ENCODE assay signal across 12 mouse cellular contexts in the genomic region with DNA sequence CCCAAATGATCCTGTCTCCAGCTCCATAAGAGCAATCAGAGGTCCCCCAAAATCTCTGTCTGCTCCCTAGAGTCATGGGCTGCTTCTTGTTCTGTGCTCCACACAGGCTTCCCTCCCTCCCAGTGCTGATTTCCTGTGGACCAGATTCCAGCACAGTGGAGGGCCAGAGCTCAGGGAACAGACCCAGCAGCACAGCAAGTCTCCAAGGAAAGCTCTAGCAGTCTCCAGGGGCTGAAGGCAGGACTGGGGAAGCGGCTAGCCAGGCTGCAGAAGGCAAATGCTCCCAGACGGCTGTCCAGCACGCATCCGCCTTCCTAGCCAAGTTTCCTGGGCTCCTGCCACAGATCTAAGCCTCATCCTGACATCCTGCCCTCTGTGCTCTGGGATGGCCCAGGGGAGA. TPM values are rescaled to one million over a fixed set of nuclear protein-coding genes. Genes with fewer than 3 reads are reported as not detected.
A peak's percentile ranks its signal among the peaks of the same experiment; 100 is the strongest.
DNase-seq lines count a peak whose midpoint lies in the region; ATAC-seq and TF ChIP-seq lines count a peak whose summit lies in the region.
"Had no signal": no experiment of that assay in that cellular context is flagged by ENCODE, and none has a peak within 500 bp of the region (broad histone marks: within the 10 kb centered on the region; RNA-seq: fewer than 3 reads in every experiment).

No protein-coding gene starts in this region.

- H3K4me3 ChIP-seq in kidney, embryonic 15.5 days (replicated peaks) = no peak overlapping the region
- no peak overlapping the region for H3K4me3 ChIP-seq in cerebellum, adult 2 months (replicated peaks; ENCODE audit: insufficient read depth, low read depth, low read length)
- no peak overlapping the region for H3K4me3 ChIP-seq in forebrain, embryonic 13.5 days
- H3K4me3 ChIP-seq: erythroblast, embryonic 14.5 days; limb, embryonic 12.5 days; lung, embryonic 15.5 days had no signal

- H3K4me1 ChIP-seq in kidney, embryonic 15.5 days = peaks cover 31% of the 10 kb centered on the region
- H3K4me1 ChIP-seq in cerebellum, adult 2 months (ENCODE audit: control insufficient read depth, insufficient read depth, low read length) = peaks cover 80% of the 10 kb centered on the region
- H3K4me1 ChIP-seq in forebrain, embryonic 13.5 days = peaks cover 100% of the 10 kb centered on the region
- H3K4me1 ChIP-seq: lung, embryonic 15.5 days had no signal

- no peak overlapping the region for H3K27ac ChIP-seq in kidney, embryonic 15.5 days
- H3K27ac ChIP-seq in cerebellum, adult 2 months (ENCODE audit: insufficient read depth, low read length) = peak overlapping the region; percentile 63
- peak overlapping the region; percentile 100 for H3K27ac ChIP-seq in forebrain, embryonic 13.5 days
- H3K27ac ChIP-seq: limb, embryonic 12.5 days; lung, embryonic 15.5 days had no signal

- H3K4me2 ChIP-seq in kidney, embryonic 15.5 days = no peak overlapping the region
- peak overlapping the region; percentile 88 for H3K4me2 ChIP-seq in forebrain, embryonic 13.5 days
- H3K4me2 ChIP-seq: limb, embryonic 12.5 days; lung, embryonic 15.5 days had no signal

- TF ChIP-seq CTCF in cerebellum, adult 2 months (IDR thresholded peaks at IDR 0.05; ENCODE audit: borderline replicate concordance, insufficient read depth, low read depth, low read length) = no peak

- WGBS in kidney, embryonic 15.5 days = 34% methylated on average over 4 of the region's 4 CpGs
- 3% methylated on average over 4 of the region's 4 CpGs for WGBS in cerebellum, adult 2 months
- 51% methylated on average over 4 of the region's 4 CpGs for WGBS in forebrain, embryonic 13.5 days

- no peak for TF ChIP-seq POLR2A in cerebellum, adult 2 months (IDR thresholded peaks at IDR 0.05; ENCODE audit: borderline replicate concordance, insufficient read depth, low read length)

- H3K9ac ChIP-seq in kidney, embryonic 15.5 days = no peak overlapping the region
- H3K9ac ChIP-seq in forebrain, embryonic 13.5 days = peak overlapping the region; percentile 61
- H3K9ac ChIP-seq: limb, embryonic 12.5 days; lung, embryonic 15.5 days had no signal

- no peak for ATAC-seq in kidney, embryonic 15.5 days (replicated peaks; ENCODE audit: low FRiP score)
- no peak for ATAC-seq in forebrain, embryonic 13.5 days

- no peaks in the 10 kb centered on the region for H3K36me3 ChIP-seq in kidney, embryonic 15.5 days
- H3K36me3 ChIP-seq in forebrain, embryonic 13.5 days (ENCODE audit: poor library complexity, severe bottlenecking) = peaks cover 71% of the 10 kb centered on the region
- H3K36me3 ChIP-seq: limb, embryonic 12.5 days; lung, embryonic 15.5 days had no signal

- H3K27me3 ChIP-seq in kidney, embryonic 15.5 days = peaks cover 59% of the 10 kb centered on the region
- no peaks in the 10 kb centered on the region for H3K27me3 ChIP-seq in cerebellum, adult 2 months (ENCODE audit: control insufficient read depth, insufficient read depth, low read length)
- 0 out of 2 replicates have a peak, but pooled peaks cover 5% of the 10 kb centered on the region for H3K27me3 ChIP-seq in forebrain, embryonic 13.5 days

- H3K9me3 ChIP-seq in kidney, embryonic 15.5 days (replicated peaks) = no peaks in the 10 kb centered on the region
- no peaks in the 10 kb centered on the region for H3K9me3 ChIP-seq in forebrain, embryonic 13.5 days (replicated peaks)
- H3K9me3 ChIP-seq: limb, embryonic 12.5 days; lung, embryonic 15.5 days had no signal

- DNase-seq in kidney, adult 11 months = peak; percentile 27
- DNase-seq in cerebellum, adult 2 months = peak; percentile 72 to 82
- peak; percentile 23 to 29 for DNase-seq in kidney, postnatal 36 days
- DNase-seq in ovary, adult 18-20 months (ENCODE audit: low spot score) = no peak
- DNase-seq in embryo, embryonic 11 days = no peak
- DNase-seq in left cerebral cortex, adult 8-10 months (ENCODE audit: low spot score in 2 of 2) = no peak

RNA-seq across cellular contexts. Expression of gene Rhbg, which starts 25.6 kb away (rescaled TPM):
- 6.5 and 6.6 TPM in 2 replicates for polyA plus RNA-seq in kidney, embryonic 15.5 days (2015; fragmentation: Nextera tagmentation; extraction: Ambion mirVana)
- polyA plus RNA-seq in cerebellum, adult 2 months (2012; rRNA removed) = 0.08 and 0.17 TPM in 2 replicates
- polyA plus RNA-seq in forebrain, embryonic 13.5 days (2015; fragmentation: Nextera tagmentation; extraction: Ambion mirVana) = 0.18 and 0.26 TPM in 2 replicates
- not detected for total RNA-seq in left cerebral cortex, adult 8-10 months (2022)
- polyA plus RNA-seq: erythroblast, embryonic 14.5 days had no signal

RNA-seq across cellular contexts. Expression of gene Gm38392, which starts 58.1 kb away (rescaled TPM):
- 2.5 and 2.9 TPM in 2 replicates for polyA plus RNA-seq in kidney, embryonic 15.5 days (2015; fragmentation: Nextera tagmentation; extraction: Ambion mirVana)
- 0.10 TPM in 1 of 2 replicates, not detected in the other for polyA plus RNA-seq in cerebellum, adult 2 months (2012; rRNA removed)
- polyA plus RNA-seq in forebrain, embryonic 13.5 days (2015; fragmentation: Nextera tagmentation; extraction: Ambion mirVana) = 0.31 TPM in 1 of 2 replicates, not detected in the other
- under 1 TPM in 1 of 4 experiments, not detected in 3; 0.61 TPM for total RNA-seq in left cerebral cortex, adult 8-10 months (2022)
- total RNA-seq: CH12.LX had no signal
- polyA plus RNA-seq: erythroblast, embryonic 14.5 days had no signal

Comparison
In these comparisons a context has a peak if more than half of its experiments do, and no peak if none do; other contexts are left out.
1. DNase-seq: peak in kidney, adult 11 months (single experiment), cerebellum, adult 2 months (2 of 2) and kidney, postnatal 36 days (2 of 2); none in ovary, adult 18-20 months (single experiment), embryo, embryonic 11 days (single experiment) and left cerebral cortex, adult 8-10 months (0 of 2).